Mouse (Mus musculus): Measurements from ENCODE around the gene Cacna2d3. TPM values are rescaled to one million over a fixed set of nuclear protein-coding genes. Genes with fewer than 3 reads are reported as not detected.

Gene Cacna2d3
- polyA plus RNA-seq, 1 experiment from 2014 or later, result 19.1 TPM

DNA sequence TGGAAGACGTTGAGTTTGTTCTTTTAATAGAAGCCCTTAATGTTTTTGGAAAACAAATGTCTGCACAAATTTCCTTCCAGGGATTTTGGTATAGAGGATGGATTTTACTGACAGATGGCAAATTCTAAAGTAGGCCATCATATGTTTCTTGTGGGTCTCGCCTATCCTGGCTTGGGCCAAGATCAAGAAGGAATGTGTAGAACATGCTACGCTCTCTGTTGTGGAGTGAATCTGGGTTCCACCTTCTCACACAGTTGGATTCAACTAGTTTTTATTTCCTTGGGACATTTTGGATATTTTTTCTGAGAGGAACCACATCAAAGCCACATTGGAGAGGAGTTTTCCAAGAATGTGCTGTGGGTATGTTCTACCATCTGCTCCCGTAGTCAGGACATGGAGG, 835.0 kb downstream of the Cacna2d3 start:
- ATAC-seq (ENCODE audit: insufficient read depth, low FRiP score, low TSS enrichment) (no peak), DNase-seq (ENCODE audit: low spot score) (no peak)
- Histone ChIP-seq H3K27ac (ENCODE audit: low read depth, low read length) (no peak overlapping the region), H3K9ac (ENCODE audit: low read length) (no peak overlapping the region), H3K4me2 (ENCODE audit: low read depth) (no peak overlapping the region), H3K4me3 (ENCODE audit: low read depth, low read length) (no peak overlapping the region), H3K27me3 (ENCODE audit: control insufficient read depth, insufficient read depth, low read length) (no peaks in the 10 kb centered on the region), H3K36me3 (ENCODE audit: control insufficient read depth, insufficient read depth, low read length) (no peaks in the 10 kb centered on the region), H3K9me3 (ENCODE audit: control insufficient read depth, low read length) (no peaks in the 10 kb centered on the region), H3K4me1 (ENCODE audit: control insufficient read depth, insufficient read depth, low read length) (no peaks in the 10 kb centered on the region)
- WGBS, result 95% methylated on average over 4 of the region's 4 CpGs

DNA sequence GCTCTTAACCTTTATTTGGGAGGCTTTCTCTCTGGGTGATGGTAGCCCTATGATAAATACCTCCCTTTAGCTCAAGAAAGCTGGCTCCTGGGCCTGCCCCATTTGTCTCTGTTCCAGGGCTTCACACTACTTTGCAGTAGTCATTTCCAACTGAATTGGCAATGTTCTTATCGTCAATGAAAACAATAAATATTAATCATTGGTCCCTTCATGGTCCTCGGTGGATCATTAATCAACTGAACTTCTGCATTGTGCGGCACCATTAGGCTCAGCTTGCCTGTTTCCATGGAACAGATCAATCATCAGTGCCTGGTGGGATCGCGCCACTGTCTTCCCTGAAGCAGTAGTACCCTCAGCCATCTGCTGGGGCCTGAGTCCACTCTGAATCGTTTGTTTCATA, 850.7 kb downstream of the Cacna2d3 start:
- no peak overlapping the region for H3K27ac ChIP-seq (ENCODE audit: low read depth, low read length)
- no peaks in the 10 kb centered on the region for H3K36me3 ChIP-seq (ENCODE audit: control insufficient read depth, insufficient read depth, low read length)
- H3K27me3 ChIP-seq (ENCODE audit: control insufficient read depth, insufficient read depth, low read length), result no peaks in the 10 kb centered on the region
- WGBS, result 35% methylated on average over 6 of the region's 6 CpGs
- H3K9ac ChIP-seq (ENCODE audit: low read length), result no peak overlapping the region
- no peaks in the 10 kb centered on the region; the same call in 1 of the 2 replicates for H3K4me1 ChIP-seq (ENCODE audit: control insufficient read depth, insufficient read depth, low read length)
- peak; percentile 76 for DNase-seq (ENCODE audit: low spot score)
- H3K4me3 ChIP-seq (ENCODE audit: low read depth, low read length), result no peak overlapping the region
- H3K9me3 ChIP-seq (ENCODE audit: control insufficient read depth, low read length), result no peaks in the 10 kb centered on the region
- ATAC-seq (ENCODE audit: insufficient read depth, low FRiP score, low TSS enrichment), result peak; percentile 94
- H3K4me2 ChIP-seq (ENCODE audit: low read depth), result no peak overlapping the region

DNA sequence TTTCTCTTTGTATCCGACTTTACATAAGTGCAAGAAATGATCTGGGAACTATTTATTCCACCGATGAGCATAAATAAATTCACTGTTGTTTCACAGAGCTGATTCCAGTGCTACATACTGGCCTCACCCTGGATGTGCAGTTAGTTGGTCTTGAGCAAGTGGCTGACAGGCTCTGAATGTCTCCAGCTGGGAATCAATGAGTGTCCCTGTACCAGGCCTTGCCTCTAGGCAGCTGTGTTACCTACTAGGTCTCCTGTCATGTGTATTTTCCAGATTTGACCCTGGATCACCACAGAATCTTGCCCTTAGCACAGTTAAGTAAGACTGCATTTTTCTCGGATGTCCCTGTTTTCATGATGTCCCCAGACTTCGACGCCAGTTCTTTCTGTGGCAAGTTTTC, 851.3 kb downstream of the Cacna2d3 start:
- no peaks in the 10 kb centered on the region for H3K36me3 ChIP-seq (ENCODE audit: control insufficient read depth, insufficient read depth, low read length)
- no peaks in the 10 kb centered on the region for H3K27me3 ChIP-seq (ENCODE audit: control insufficient read depth, insufficient read depth, low read length)
- H3K4me3 ChIP-seq (ENCODE audit: low read depth, low read length), result no peak overlapping the region
- ATAC-seq (ENCODE audit: insufficient read depth, low FRiP score, low TSS enrichment) (no peak), DNase-seq (ENCODE audit: low spot score) (peak; percentile 44)
- H3K9ac ChIP-seq (ENCODE audit: low read length), result no peak overlapping the region
- no peak overlapping the region for H3K4me2 ChIP-seq (ENCODE audit: low read depth)
- 0 out of 2 replicates have a peak overlapping the region, but pooled peaks have one; percentile 53 for H3K27ac ChIP-seq (ENCODE audit: low read depth, low read length)
- no peaks in the 10 kb centered on the region; the same call in 1 of the 2 replicates for H3K4me1 ChIP-seq (ENCODE audit: control insufficient read depth, insufficient read depth, low read length)
- H3K9me3 ChIP-seq (ENCODE audit: control insufficient read depth, low read length), result no peaks in the 10 kb centered on the region
- 78% methylated on average over 5 of the region's 5 CpGs for WGBS

DNA sequence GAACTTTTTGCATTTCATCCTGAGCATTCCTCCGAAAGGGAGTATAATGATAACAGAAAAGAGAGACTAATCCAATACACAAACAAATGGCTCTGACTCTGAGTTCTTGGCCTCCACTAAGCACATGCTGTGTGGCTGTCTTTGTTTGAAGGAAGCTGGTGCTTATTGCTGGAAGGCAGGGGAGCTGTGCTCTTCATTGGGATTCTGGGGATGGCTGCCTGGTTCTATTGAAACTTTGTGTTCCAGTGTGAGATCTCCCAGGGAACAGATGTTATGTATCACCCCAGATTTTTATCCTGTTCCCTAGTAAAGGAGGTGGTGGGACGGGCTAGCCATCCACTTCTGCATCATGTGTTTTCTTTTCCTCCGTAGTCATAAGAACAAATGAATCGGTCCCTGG, 856.7 kb downstream of the Cacna2d3 start:
- Histone ChIP-seq H3K9ac (ENCODE audit: low read length) (no peak overlapping the region), H3K36me3 (ENCODE audit: control insufficient read depth, insufficient read depth, low read length) (no peaks in the 10 kb centered on the region), H3K27me3 (ENCODE audit: control insufficient read depth, insufficient read depth, low read length) (no peaks in the 10 kb centered on the region), H3K4me1 (ENCODE audit: control insufficient read depth, insufficient read depth, low read length) (no peaks in the 10 kb centered on the region), H3K4me2 (ENCODE audit: low read depth) (no peak overlapping the region), H3K9me3 (ENCODE audit: control insufficient read depth, low read length) (no peaks in the 10 kb centered on the region), H3K4me3 (ENCODE audit: low read depth, low read length) (no peak overlapping the region), H3K27ac (ENCODE audit: low read depth, low read length) (no peak overlapping the region)
- DNase-seq (ENCODE audit: low spot score) (peak; percentile 14), ATAC-seq (ENCODE audit: insufficient read depth, low FRiP score, low TSS enrichment) (no peak)
- WGBS, result 75% methylated on average over 4 of the region's 4 CpGs

DNA sequence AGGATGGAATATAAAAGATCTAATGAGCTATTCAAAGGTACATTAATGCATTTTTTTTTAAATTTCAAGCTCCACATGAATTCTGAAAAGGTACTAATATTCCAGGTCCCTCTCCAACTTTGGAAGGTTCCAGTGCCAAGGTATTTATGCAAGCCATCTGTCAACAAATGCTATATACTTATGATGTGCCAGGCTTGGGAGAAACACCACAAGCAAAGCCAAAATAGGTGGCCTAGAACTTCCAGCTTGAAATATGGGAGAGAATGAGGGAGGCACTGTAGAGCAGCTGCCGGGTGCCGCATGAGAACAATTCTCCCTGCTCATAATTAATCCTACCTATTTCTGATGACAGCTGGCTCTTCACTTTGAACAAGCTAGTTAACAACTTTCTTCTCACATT, 860.5 kb downstream of the Cacna2d3 start:
- no peaks in the 10 kb centered on the region for H3K27me3 ChIP-seq (ENCODE audit: control insufficient read depth, insufficient read depth, low read length)
- H3K9ac ChIP-seq (ENCODE audit: low read length), result no peak overlapping the region
- no peaks in the 10 kb centered on the region for H3K9me3 ChIP-seq (ENCODE audit: control insufficient read depth, low read length)
- ATAC-seq (ENCODE audit: insufficient read depth, low FRiP score, low TSS enrichment) (no peak), DNase-seq (ENCODE audit: low spot score) (no peak)
- no peak overlapping the region for H3K4me3 ChIP-seq (ENCODE audit: low read depth, low read length)
- no peaks in the 10 kb centered on the region for H3K36me3 ChIP-seq (ENCODE audit: control insufficient read depth, insufficient read depth, low read length)
- H3K4me1 ChIP-seq (ENCODE audit: control insufficient read depth, insufficient read depth, low read length), result no peaks in the 10 kb centered on the region
- no peak overlapping the region for H3K27ac ChIP-seq (ENCODE audit: low read depth, low read length)
- 89% methylated on average over 2 of the region's 2 CpGs for WGBS
- H3K4me2 ChIP-seq (ENCODE audit: low read depth), result no peak overlapping the region

Other genes starting within 250 kb of the Cacna2d3 start
- gene Selenok, start 246.4 kb upstream of the Cacna2d3 start, polyA plus RNA-seq (2014; fragmentation: Nextera tagmentation; extraction: Ambion mirVana), result 290 and 295 TPM in 2 replicates

All from neural tube, embryonic 11.5 days (tissue).